Mouse (Mus musculus) left cerebral cortex, adult 8-10 months (tissue): ENCODE measurements around the gene Cfap74. TPM values are rescaled to one million over a fixed set of nuclear protein-coding genes. Genes with fewer than 3 reads are reported as not detected.
"Not testable (repeated sequence)": the region's sequence is repeated elsewhere in the genome, so short reads cannot be mapped to it uniquely, and the experiment has no call there.

Experiments used
- DNase-seq, 2 experiments: peaks; one replicate each; pipeline ENCODE4 v3.0.0; 2022; ENCODE audit warnings: low spot score in 2 of 2
- total RNA-seq, 4 experiments: library from RNA; stranded (reverse); gene quantifications; 2 replicates each; pipeline ENCODE4 v1.2.4; 2022

Gene Cfap74
- total RNA-seq, 4 experiments from 2014 or later = 13.3 to 18.2 (median 15.7) TPM

DNA sequence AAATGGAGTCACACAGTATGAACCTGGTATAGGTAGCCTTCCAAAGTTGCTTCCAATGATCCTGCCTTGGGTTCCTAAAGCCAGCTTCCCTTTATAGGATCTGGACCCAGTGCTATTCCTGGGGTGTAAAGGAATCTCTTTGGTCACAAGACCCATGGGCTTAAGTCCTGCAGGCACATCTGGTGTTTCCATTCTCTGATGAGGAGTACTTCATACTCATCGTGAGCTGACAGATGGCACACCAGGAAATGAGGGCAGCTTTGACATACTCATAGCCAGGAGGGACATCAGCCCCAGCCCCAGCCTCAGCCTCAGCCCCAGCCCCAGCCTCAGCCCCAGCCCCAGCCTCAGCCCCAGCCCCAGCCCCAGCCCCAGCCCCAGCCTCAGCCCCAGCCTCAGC, 6.5 kb upstream of the Cfap74 start:
- no peak for DNase-seq

DNA sequence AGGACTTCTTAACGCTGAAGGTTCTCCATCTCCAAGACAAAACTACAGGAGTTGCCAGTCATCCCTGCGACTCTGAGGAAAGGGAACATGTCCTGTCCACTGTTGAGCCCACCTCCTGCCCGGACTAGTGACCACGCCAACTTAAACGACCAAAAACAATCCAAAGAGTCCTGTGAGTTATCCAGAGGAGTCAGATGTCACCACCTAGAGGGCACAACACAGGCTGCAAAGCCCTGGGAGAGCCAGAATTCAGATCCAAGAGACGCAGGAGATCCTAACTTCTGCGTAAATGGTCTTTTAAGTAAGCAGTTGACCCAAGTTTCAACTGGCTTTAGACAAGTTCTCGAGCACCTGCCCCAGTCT, 314 bp upstream of the Cfap74 start:
- DNase-seq = no peak

DNA sequence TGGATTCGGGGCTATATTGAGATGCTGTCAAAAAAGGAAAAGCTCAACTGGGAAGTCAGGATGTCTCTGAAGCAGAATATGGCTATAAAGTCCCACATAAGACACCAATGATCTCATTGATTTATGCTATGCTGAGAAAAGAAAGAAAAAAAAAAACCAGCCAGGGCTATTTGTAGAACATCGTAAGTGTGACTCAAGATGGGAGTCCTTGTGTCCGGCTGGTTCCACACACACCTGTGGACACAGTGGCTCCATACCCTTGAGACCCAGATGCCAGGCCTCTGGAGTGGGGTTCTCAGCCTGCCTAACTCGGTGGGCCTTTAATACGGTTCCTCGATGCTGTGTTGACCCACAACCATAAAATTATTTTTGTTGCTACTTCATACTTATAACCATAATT, 3.1 kb downstream of the Cfap74 start:
- no peak for DNase-seq

DNA sequence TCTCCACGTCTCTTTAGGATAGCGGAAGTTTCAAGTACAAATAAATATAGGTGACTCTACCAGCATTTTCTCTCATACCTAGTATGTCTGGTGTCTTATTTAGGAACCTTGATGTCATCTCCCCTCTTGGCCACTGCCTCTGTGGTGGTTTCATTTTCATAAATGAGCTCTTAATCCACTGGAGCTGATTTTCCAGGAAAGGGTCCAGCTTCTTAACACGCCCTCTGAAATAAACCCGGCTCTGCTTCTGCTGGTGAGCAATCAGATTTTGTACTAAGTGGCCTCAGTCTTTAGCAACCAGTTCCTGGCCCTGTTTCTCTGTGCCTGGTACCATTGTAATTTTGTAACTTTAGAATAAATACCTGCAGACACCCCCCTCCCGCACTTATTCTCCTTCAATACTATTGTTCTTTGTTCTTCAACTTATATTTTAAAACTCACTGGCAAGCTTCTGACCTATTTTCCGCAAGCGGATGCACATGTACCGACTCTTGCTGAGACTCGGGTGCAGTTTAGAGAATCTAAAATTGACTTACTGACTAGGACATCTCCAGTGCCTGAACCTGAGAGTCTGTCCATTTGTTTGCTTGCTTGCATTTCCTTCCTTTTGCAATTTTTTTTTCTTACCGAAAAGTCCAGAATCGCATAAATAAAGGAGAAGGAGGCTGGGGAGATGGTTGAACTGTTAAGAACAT, 4.8 kb downstream of the Cfap74 start:
- DNase-seq = no peak

DNA sequence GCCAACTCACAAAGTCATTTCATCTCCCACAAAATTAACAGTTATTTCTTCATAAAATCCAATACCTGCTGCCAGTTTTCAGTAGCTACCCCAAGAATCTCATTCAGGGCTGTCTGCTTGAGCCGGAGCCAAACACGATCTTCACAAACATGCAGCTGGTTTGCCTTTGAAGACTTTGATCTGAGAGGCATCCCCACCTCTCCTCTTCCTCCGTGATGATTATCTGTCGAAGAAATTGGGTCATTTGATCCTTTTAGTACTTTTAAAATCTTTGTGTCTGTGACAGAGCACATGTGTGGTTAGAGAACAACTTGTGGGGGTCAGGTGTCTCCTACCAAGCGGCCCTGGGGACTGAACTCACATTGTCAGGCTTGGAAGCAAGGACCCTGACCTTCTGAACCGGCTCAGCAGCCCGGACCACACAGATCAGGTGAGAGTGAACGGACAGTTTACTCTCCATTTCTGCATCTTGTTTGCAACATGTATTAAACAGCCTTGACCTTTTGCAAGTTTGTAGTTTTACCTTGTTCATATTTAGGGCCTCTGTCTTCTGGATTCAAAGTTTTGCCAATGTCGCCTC, 5.8 kb downstream of the Cfap74 start:
- no peak for DNase-seq

DNA sequence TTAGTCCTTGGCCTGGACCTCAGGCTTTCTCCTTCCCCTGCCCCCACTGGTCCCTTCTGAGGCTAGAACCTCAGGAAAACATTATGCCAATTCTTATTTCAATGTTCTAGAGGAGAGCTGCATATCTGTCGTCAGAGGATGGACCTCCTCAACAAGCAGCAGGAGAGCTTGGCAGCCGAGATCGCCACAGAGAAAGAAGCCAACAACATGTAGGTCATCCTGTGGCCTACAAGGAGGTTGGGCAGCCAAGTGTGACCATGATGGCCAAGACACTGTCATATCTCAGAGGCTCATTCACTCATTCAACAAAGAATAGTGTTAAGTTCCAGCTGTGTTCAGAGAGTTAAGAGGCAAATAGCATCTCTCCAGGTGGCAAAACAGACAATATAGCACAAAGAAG, 11.1 kb downstream of the Cfap74 start:
- DNase-seq = no peak

DNA sequence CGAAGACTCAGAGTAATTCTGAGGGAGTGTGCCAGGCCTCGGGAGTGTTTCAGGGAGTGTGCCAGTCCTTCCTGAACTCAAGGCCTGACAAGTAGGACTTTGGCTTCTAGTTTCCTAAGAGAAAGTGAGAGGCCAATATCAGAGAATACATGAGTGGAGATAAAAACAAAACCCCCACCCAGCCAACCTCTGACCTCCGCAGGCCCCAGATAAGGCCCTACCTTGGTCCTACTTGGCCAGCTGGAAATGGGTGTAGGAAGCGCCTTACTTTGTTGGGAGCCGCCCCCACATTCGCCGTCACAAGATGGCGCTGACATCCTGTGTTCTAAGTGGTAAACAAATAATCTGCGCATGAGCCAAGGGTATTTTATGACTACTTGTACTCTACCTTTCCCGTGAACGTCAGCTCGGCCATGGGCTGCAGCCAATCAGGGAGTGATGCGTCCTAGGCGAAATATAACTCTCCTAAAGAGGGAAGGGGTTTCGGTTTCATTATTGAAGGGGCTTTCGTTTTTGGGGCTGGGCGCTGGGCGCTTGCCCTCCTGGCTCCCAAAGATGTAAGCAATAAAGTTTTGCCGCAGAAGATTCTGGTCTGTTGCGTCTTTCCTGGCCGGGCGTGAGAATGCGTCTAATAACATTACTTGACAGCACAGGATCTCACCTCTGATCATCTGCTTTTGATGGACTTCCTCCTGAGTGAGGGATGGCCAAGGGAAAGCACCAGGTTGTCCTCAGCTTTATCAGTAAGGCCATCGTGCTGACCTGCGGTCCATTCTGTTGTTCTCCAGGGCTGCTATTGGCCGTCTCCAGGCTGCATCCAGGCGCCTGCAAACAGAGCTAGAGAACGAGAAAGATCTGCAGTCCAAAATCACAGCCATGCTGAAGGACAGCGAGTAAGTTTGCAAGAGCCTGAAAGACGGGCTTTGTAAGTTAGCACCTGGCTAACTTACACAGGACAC, 12.7 kb downstream of the Cfap74 start:
- DNase-seq = not testable (repeated sequence)

DNA sequence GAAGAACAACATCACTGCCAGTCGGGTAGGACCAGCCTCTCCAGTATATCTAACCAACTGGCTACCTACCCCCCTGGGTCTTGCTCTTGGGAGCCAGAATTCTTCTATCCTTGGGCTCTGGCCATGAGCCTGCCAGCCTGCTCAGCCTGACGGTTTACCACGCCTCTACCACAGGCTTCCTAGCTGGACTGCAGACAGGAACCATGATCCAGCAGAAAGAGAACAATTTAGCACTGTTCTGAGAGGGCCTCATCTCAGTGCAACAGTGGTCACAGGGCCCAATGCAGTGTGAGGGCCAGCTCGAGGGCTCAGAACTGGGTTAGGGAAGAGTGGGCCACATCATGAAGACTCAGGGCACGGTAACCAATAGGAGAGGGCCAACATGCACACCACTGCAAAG, 15.0 kb downstream of the Cfap74 start:
- no peak for DNase-seq

DNA sequence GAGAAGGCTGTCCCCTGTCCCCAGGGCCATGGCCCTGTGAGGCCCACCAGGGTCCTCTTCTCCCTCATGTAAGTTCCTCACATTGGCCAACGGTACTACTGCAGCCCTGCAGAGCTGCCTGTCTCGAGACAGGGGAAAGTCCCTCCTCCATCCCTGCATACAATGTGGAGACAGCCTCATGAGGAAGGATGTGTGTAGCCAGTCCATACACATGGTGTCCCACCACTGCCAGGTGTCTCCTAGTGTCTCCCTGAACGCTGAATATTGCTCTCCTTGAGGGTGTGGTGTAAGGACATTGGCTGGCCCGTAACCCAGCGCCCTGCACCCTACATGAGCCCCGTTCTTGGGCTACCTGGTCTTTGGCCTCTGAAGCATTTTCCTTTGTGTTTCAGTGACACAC, 17.3 kb downstream of the Cfap74 start:
- no peak for DNase-seq

DNA sequence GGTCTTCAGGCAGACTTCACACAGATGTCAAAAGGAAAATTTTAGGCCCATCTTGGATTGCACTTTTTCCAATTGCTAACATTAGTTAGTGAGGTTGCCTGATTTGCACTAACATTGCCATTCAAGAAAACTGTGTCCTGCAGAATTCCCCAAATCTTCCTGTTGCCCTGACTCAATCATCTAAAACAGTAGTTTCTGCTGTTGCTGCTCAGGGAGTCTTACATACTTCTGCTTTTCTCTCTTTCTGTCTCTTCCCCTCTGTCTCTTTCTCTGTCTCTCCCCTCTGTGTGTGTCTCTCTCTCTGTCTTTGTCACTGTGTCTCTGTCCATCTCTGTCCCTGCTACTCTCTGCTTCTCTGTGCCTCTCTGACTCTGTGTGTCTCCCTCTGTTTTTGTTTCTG, 19.5 kb downstream of the Cfap74 start:
- DNase-seq = no peak

DNA sequence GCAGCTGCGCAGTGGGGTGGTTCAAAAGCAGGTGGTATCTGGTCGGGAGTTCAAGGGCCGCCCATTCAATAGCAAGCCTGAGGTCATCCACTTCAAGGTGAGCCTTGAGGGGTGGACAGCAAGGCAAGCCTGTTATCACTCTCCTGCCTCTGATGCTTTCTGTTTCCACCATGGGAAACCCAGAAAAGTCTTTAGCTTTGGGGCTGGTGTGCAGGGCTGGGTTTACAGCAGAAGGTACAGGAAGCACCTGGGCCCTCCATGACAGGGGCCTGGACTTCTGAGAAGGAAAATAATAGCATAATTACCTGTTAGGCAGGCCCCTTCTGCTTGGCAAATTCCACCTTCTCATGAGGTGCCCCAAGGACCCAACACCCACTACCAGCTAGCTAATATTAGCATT, 20.2 kb downstream of the Cfap74 start:
- no peak for DNase-seq

DNA sequence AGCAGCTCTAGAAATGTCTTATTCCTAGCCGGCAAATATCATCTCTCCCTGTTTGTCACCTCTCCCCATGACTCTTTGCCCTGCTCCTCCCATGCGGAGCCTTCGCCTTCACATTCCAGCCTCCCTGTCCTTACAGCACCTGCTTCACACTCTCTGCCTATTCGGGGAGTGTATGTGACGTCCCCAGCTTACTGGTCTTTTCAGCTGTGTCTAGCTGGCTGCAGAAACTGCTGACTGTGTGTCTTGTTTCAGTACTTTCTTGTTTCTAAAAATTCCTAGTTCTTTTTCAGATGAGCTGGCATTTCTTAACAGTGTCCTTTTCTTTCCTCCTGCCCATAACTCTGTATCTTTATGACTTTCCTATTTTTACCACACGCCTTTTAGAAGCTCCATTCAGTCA, 23.4 kb downstream of the Cfap74 start:
- DNase-seq = no peak

DNA sequence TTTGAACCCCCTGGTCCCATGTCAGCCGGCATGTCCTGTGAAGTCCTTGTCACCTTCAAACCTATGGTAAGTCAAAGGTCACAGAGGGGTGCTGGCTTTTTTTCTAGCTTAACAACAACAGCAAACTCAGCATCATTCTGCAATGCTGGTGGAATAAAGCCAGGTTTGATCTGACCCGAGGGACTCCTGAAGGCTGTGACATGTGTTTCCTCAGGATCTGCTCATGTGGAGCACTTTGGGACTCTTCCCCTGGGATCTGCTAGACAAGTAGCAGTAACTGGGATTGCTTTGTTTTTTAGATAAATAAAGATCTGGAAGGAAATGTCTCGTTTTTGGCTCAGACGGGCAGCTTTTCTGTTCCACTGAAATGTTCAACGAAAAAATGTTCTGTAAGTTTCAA, 25.0 kb downstream of the Cfap74 start:
- DNase-seq = no peak

DNA sequence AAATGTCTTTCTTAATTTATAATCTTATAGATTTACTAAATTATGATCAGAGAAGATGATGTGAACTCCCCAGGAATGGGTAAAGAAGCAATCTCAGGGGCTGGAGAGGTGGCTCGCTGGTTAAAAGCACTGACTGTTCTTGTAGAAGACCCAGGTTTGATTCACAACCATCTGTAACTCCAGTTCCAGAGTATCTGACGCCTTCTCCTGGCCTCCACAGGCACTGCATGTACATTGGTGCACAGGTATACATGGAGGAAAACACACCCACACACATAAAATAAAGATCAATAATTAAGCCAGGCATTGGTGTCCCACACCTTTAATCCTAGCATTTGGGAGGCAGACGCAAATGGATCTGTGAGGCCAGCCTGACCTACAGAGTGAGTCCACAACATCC, 33.8 kb downstream of the Cfap74 start:
- DNase-seq = no peak

DNA sequence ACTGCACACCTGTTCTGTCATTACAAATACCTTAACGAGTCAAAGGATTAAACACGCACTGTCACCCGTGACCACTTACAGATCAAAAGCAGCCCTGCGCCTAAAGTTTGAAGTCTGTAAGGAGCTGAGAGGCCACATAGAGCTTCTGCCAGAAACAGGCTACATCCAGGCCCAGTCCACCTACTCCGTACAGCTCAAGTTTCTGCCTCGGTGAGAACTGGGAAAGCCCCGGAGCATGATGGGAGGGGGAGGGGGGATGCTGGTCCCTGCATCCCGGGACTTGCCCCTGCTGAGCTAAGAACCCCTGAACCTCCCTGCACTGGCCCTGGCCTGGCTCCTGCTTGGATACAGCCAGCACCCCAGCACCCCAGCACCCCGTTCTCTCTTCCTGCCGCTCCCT, 42.6 kb downstream of the Cfap74 start:
- no peak for DNase-seq

DNA sequence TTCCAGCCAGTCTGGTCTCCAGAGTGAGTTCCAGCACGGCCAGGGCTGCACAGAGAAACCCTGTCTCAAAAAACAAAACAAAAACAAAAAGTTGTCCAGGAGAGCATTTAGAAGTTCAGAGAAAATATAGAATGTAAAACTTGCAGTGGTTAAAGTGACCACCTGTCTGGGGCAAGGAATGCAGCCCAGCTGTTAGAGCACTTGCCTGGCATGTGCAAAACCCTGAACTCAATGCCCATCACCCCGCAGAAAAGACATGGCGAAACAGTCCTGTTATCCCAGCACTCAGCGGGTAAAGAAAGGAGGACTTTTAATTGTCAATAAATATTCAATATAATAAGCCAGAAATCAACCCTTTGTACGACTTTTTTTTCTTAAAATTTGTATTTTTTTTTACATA, 49.6 kb downstream of the Cfap74 start:
- DNase-seq = no peak

DNA sequence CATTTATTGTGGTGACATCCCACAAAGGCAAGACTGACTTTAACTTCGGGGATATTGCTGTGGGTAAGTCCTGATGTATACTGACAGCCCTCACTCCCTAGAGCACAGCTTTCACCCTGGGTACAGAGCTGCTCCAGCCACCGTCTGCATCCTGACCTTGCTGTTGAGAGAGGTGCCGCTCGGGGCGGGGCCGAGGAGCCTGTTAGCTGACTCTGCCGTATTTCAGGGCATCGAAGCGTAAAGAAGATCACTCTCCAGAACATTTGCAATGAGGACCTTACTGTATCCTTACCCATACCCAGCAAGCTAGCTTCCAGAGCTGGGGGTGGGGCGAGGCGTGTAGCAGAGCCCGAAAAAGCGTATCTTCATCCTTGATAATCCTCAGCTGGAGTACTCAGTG, 54.1 kb downstream of the Cfap74 start:
- no peak for DNase-seq

DNA sequence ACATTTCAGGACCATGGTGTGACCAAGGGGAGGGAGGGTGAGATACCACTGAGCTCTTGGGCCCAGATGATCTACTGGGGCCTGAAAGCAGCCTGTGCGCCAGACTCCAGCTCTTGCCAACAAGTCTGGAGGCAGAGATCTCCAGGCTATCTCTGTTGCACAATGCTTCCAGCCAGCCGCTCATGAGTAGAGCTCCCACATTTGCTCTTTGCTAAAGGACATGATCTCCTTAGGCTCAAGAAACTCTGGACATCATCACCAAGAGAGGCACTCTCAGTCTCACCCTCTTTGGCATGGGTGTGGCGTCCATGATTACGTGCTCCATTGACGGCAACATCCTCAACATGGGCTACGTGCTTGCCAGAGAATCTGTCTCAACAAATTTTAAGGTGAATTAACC, 54.6 kb downstream of the Cfap74 start:
- no peak for DNase-seq

DNA sequence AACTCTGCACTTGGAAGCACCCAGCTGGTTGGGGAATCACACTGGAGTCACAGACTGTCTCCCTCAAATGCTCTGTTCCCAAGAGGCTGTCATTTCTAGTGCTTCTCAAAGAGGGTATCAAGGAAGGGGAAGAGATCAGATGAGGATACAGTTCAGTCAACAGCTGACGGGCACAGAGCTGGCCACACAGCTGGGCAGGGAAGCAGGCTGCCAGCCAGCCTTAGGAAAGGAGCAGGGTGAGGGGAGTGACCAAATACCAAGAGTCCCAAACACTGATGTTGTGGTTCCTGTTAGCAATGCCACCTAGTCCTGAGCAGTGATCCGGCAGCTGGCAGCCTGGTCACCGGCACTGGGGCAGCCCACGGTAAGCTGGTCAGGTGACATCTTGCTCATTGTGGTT, 55.1 kb downstream of the Cfap74 start:
- no peak for DNase-seq

DNA sequence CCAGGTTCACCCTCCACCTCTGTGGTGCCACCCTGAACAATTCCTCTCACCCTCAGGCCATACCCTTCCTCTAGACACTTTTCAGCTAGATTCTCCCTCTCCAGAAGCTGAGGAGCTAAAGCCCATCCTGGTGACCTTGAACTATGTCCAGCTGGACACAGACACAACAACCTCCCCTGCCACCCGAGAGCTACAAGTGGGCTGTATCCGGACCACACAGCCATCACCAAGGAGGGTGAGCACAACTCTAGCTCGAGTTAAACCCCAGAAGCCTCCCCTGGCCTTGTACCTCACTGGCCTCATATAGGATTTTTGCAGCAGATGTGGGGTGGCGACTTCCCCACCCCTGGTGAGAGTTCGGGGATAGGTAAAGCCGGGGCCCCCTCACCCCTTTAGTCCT, 56.6 kb downstream of the Cfap74 start:
- DNase-seq = no peak

DNA sequence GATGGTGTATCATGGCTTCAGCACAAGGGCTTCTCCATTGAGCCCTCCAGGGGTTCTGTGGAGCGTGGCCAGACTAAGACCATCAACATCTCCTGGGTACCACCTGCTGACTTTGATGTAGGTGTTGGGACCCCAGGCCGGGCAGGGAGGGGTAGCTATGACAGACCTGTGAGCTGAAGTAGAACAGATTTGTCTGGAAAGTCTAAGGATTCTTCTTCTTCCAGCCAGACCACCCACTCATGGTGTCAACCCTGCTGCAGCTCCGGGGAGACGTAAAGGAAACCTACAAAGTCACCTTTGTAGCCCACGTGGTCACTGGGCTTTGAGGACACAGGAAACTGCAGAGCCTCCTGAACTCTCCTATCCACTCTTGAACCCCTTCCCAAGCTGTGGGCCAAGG, 57.1 kb downstream of the Cfap74 start:
- DNase-seq = no peak

DNA sequence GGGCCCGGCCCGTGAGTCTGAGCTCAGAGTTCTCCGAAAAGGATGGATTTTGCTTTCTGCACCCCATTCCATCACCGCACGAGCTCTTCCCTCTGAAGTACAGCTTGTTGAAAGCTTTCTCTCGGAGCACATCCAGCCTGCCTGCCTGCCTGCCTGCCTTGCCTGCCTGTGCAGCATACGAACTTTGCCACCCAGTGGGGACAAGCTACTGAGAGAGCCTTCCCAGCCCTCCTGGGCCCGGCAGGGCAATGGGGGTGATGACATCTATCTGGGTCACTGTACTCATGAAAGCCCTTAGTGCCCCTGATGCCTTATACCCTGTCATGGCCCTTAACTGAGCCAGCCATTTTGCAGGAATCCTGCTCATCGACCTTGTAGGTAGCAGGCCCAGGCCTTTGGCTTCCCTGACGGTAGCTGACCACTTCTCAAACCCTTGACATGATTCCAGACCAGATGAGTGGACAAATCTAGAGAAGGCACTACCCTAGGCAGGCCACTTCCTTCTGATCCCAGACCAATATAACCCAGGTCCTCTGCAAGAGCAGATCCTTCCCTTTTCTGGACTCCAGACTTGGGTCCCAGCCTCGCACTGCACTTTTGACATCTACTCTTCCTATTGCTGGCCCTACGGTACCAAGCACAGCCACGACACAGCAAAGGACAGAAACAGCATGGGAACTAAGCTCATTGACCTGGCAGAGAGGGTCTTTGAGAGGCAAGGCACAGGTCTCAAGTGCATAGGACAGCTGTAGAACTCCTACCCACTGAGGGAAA, 58.4 kb downstream of the Cfap74 start:
- no peak for DNase-seq
